8 mouse cellular contexts compared by ENCODE assay signal in the genomic region with DNA sequence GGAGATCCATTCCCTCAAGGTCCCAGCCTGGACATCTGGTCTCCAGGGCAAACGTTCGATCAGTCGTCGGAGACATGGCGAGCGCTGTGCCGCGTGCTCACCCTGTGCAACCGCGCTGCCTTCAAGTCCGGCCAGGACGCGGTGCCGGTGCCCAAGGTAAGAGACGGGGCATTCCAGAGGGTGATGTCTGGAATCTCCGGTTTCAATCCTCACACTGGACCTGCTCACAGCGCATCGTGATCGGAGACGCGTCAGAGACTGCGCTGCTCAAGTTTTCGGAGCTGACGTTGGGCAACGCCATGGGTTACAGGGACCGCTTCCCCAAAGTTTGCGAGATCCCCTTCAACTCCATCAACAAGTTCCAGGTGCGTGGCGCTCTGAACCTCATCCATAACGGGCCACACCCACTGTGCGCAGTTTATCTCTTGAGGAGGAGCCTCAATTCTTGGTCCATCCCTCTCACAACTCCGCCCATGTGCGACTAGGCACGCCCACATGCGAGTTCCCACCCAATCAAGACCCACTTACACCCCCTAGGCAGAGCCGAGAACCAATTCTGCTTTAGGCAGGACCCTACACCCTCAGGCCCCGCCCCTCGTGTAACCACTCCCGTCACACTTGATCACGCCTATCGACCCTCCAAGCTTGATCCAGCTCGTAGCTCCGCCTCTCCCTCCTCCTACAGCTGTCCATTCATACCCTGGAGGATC. TPM values are rescaled to one million over a fixed set of nuclear protein-coding genes. Genes with fewer than 3 reads are reported as not detected.
DNase-seq lines count a peak whose midpoint lies in the region; ATAC-seq and TF ChIP-seq lines count a peak whose summit lies in the region.

No protein-coding gene starts in this region.

- H3K9ac ChIP-seq in intestine, embryonic 15.5 days, result no peak overlapping the region

- H3K36me3 ChIP-seq in intestine, embryonic 15.5 days, result no peaks in the 10 kb centered on the region
- no peaks in the 10 kb centered on the region for H3K36me3 ChIP-seq in midbrain, embryonic 10.5 days
- no peaks in the 10 kb centered on the region for H3K36me3 ChIP-seq in small intestine, adult 2 months (ENCODE audit: control insufficient read depth, insufficient read depth, low read length)

- DNase-seq in T-cell, adult 2 months (ENCODE audit: low spot score), result peak; percentile 64
- peak; percentile 46 for DNase-seq in gastrocnemius, postnatal 14 days
- peak; percentile 82 for DNase-seq in left cerebral cortex, postnatal 4 days
- DNase-seq in midbrain, embryonic 10.5 days (ENCODE audit: low spot score), result peak; percentile 91
- no peak for DNase-seq in cerebellum, adult 11-12 months

- WGBS in intestine, embryonic 15.5 days, result 1% methylated on average over 43 of the region's 43 CpGs
- 3% methylated on average over 43 of the region's 43 CpGs for WGBS in midbrain, embryonic 10.5 days
- WGBS in small intestine, adult 2 months, result 3% methylated on average over 43 of the region's 43 CpGs

- no peak overlapping the region for H3K27ac ChIP-seq in cortical plate, adult 2 months (ENCODE audit: insufficient read depth, low read length)
- no peak overlapping the region for H3K27ac ChIP-seq in intestine, embryonic 15.5 days
- H3K27ac ChIP-seq in midbrain, embryonic 10.5 days (replicated peaks), result 0 out of 2 replicates have a peak overlapping the region, but pooled peaks have one; percentile 60
- no peak overlapping the region for H3K27ac ChIP-seq in small intestine, adult 2 months (ENCODE audit: insufficient read depth, low read depth, low read length)

- H3K4me1 ChIP-seq in cortical plate, adult 2 months (ENCODE audit: control insufficient read depth, insufficient read depth, low read length), result no peaks in the 10 kb centered on the region
- H3K4me1 ChIP-seq in intestine, embryonic 15.5 days (replicated peaks), result peaks cover 8% of the 10 kb centered on the region
- peaks cover 20% of the 10 kb centered on the region for H3K4me1 ChIP-seq in midbrain, embryonic 10.5 days
- peaks cover 10% of the 10 kb centered on the region for H3K4me1 ChIP-seq in small intestine, adult 2 months (ENCODE audit: control insufficient read depth, insufficient read depth, insufficient read length, low read length)

- intact Hi-C loops in gastrocnemius, postnatal 14 days (cut with DNase I; ENCODE audit: low total_unique reads), result no loop called here
- intact Hi-C loops in left cerebral cortex, postnatal 4 days (cut with DNase I), result no loop called here

- peak; percentile 98 for ATAC-seq in intestine, embryonic 15.5 days

- peak overlapping the region; percentile 73 for H3K4me2 ChIP-seq in intestine, embryonic 15.5 days (replicated peaks)

- peak overlapping the region; percentile 32 for H3K4me3 ChIP-seq in cortical plate, adult 2 months (ENCODE audit: insufficient read depth, low read length)
- H3K4me3 ChIP-seq in intestine, embryonic 15.5 days (replicated peaks), result peak overlapping the region; percentile 37
- H3K4me3 ChIP-seq in midbrain, embryonic 10.5 days, result peak overlapping the region; percentile 54
- peak overlapping the region; percentile 56 for H3K4me3 ChIP-seq in small intestine, adult 2 months (ENCODE audit: low read depth, low read length)

- TF ChIP-seq CTCF in cortical plate, adult 2 months (IDR thresholded peaks at IDR 0.05; ENCODE audit: extremely low read depth, insufficient read depth, low read length), result no peak
- TF ChIP-seq CTCF in small intestine, adult 2 months (IDR thresholded peaks at IDR 0.05; ENCODE audit: extremely low read depth, insufficient read length, insufficient replicate concordance, low read depth, low read length), result no peak

- no peak for TF ChIP-seq POLR2A in cortical plate, adult 2 months (IDR thresholded peaks at IDR 0.05; ENCODE audit: extremely low read depth, insufficient read depth, low read length)
- no peak for TF ChIP-seq POLR2A in small intestine, adult 2 months (IDR thresholded peaks at IDR 0.05; ENCODE audit: low read depth, low read length)

- 0 out of 2 replicates have a peak, but pooled peaks cover 3% of the 10 kb centered on the region for H3K27me3 ChIP-seq in intestine, embryonic 15.5 days (replicated peaks)
- peaks cover 46% of the 10 kb centered on the region for H3K27me3 ChIP-seq in midbrain, embryonic 10.5 days (ENCODE audit: low read depth, poor library complexity, severe bottlenecking)
- H3K27me3 ChIP-seq in small intestine, adult 2 months (ENCODE audit: control insufficient read depth, insufficient read depth, low read length), result no peaks in the 10 kb centered on the region

- H3K9me3 ChIP-seq in intestine, embryonic 15.5 days, result no peaks in the 10 kb centered on the region
- no peaks in the 10 kb centered on the region for H3K9me3 ChIP-seq in midbrain, embryonic 10.5 days (replicated peaks)

RNA-seq across cellular contexts. Expression of a gene that starts 5.2 kb away (rescaled TPM):
- 0.73 and 1.0 TPM in 2 replicates for polyA plus RNA-seq in cortical plate, adult 2 months (2012; rRNA removed)
- under 1 TPM; 0.16 to 0.41 TPM for total RNA-seq in gastrocnemius, postnatal 14 days (2021)
- 1.3 and 2.0 TPM in 2 replicates for polyA plus RNA-seq in intestine, embryonic 15.5 days (2015; fragmentation: Nextera tagmentation; extraction: Ambion mirVana)
- 1 to 10 TPM; 4.0 to 5.1 TPM for total RNA-seq in left cerebral cortex, postnatal 4 days (2021)
- polyA plus RNA-seq in midbrain, embryonic 10.5 days (2016; fragmentation: Nextera tagmentation; extraction: Ambion mirVana), result 0.89 and 1.1 TPM in 2 replicates
- polyA plus RNA-seq in small intestine, adult 2 months (2012; rRNA removed), result 0.37 and 1.2 TPM in 2 replicates

RNA-seq across cellular contexts. Expression of a gene that starts 12.2 kb away (rescaled TPM):
- 189 and 190 TPM in 2 replicates for polyA plus RNA-seq in cortical plate, adult 2 months (2012; rRNA removed)
- 100 to 1,000 TPM; 222 to 233 TPM for total RNA-seq in gastrocnemius, postnatal 14 days (2021)
- polyA plus RNA-seq in intestine, embryonic 15.5 days (2015; fragmentation: Nextera tagmentation; extraction: Ambion mirVana), result 220 and 257 TPM in 2 replicates
- total RNA-seq in left cerebral cortex, postnatal 4 days (2021), result 100 to 1,000 TPM; 130 to 146 TPM
- polyA plus RNA-seq in midbrain, embryonic 10.5 days (2016; fragmentation: Nextera tagmentation; extraction: Ambion mirVana), result 155 and 164 TPM in 2 replicates
- 181 and 200 TPM in 2 replicates for polyA plus RNA-seq in small intestine, adult 2 months (2012; rRNA removed)

RNA-seq across cellular contexts. Expression of a gene that starts 18.4 kb away (rescaled TPM):
- not detected in 2 replicates for polyA plus RNA-seq in cortical plate, adult 2 months (2012; rRNA removed)
- total RNA-seq in gastrocnemius, postnatal 14 days (2021), result not detected
- polyA plus RNA-seq in intestine, embryonic 15.5 days (2015; fragmentation: Nextera tagmentation; extraction: Ambion mirVana), result 3.2 and 4.7 TPM in 2 replicates
- not detected for total RNA-seq in left cerebral cortex, postnatal 4 days (2021)
- polyA plus RNA-seq in midbrain, embryonic 10.5 days (2016; fragmentation: Nextera tagmentation; extraction: Ambion mirVana), result not detected in 2 replicates
- polyA plus RNA-seq in small intestine, adult 2 months (2012; rRNA removed), result 1.1 and 6.1 TPM in 2 replicates

RNA-seq across cellular contexts. Expression of a gene that starts 26.3 kb away (rescaled TPM):
- polyA plus RNA-seq in cortical plate, adult 2 months (2012; rRNA removed), result not detected in 2 replicates
- not detected for total RNA-seq in gastrocnemius, postnatal 14 days (2021)
- 0.10 and 0.33 TPM in 2 replicates for polyA plus RNA-seq in intestine, embryonic 15.5 days (2015; fragmentation: Nextera tagmentation; extraction: Ambion mirVana)
- total RNA-seq in left cerebral cortex, postnatal 4 days (2021), result not detected
- polyA plus RNA-seq in midbrain, embryonic 10.5 days (2016; fragmentation: Nextera tagmentation; extraction: Ambion mirVana), result 0.33 and 0.40 TPM in 2 replicates
- polyA plus RNA-seq in small intestine, adult 2 months (2012; rRNA removed), result not detected in 2 replicates

RNA-seq across cellular contexts. Expression of a gene that starts 34.1 kb away (rescaled TPM):
- 8.4 and 8.6 TPM in 2 replicates for polyA plus RNA-seq in cortical plate, adult 2 months (2012; rRNA removed)
- total RNA-seq in gastrocnemius, postnatal 14 days (2021), result 1 to 10 TPM; 3.7 to 4.1 TPM
- polyA plus RNA-seq in intestine, embryonic 15.5 days (2015; fragmentation: Nextera tagmentation; extraction: Ambion mirVana), result 1.4 TPM in 2 replicates
- 10 to 100 TPM in 1 of 2 experiments, 1 to 10 TPM in 1; 8.5 to 12.2 TPM for total RNA-seq in left cerebral cortex, postnatal 4 days (2021)
- polyA plus RNA-seq in midbrain, embryonic 10.5 days (2016; fragmentation: Nextera tagmentation; extraction: Ambion mirVana), result 0.51 and 0.65 TPM in 2 replicates
- 0.23 and 0.27 TPM in 2 replicates for polyA plus RNA-seq in small intestine, adult 2 months (2012; rRNA removed)
